Mouse (Mus musculus) heart, postnatal 25 days (tissue): ENCODE measurements around the gene Smarca4. TPM values are rescaled to one million over a fixed set of nuclear protein-coding genes. Genes with fewer than 3 reads are reported as not detected.

Experiments
- DNase-seq: peaks from one replicate; pipeline ENCODE4 v3.0.0; 2022; ENCODE audit warnings: low spot score
- intact Hi-C: fragments of 180-260 bp; cut with DNase I; formaldehyde crosslinking; loops from one replicate; pipeline ENCODE4 v1.15.1; 2025
- total RNA-seq, 2 experiments: library from RNA; stranded (reverse); gene quantifications; 2 replicates each; pipeline ENCODE4 v1.2.3; 2021

Gene Smarca4
- total RNA-seq, 2 experiments from 2014 or later: 46.4 to 48.1 TPM

DNA sequence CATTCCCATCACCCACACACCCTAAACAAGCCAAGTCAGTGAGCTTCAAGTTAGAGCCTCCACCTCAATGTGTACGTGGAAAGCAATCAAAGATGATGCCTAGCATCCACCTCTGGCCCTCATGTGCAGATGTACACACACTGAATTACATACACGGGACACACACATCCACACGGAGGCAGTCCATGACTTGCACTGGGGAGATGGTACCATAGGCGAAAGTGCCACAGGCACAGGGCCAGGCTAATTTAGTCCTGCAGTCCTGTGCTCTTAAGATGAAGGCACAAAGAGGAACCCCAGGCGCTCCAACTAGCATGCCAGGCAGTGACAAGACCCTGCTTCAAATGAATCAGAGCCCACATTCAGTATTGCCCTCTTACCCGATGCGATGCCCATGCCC lies 87.5 kb downstream of the Smarca4 start:
- intact Hi-C loops: no loop called here
- DNase-seq: no peak

- no peak for DNase-seq
- intact Hi-C loops: no loop called here
These were observed 90.1 kb downstream of the Smarca4 start for GRCm38 (mm10) chr9:21706085-21706484.

GRCm38 (mm10) chr9:21706586-21707265 lies 90.8 kb downstream of the Smarca4 start:
- intact Hi-C loops: no loop called here
- DNase-seq: no peak

GRCm38 (mm10) chr9:21709340-21709739 lies 93.4 kb downstream of the Smarca4 start:
- intact Hi-C loops: no loop called here
- no peak for DNase-seq

GRCm38 (mm10) chr9:21715298-21715697 lies 99.3 kb downstream of the Smarca4 start:
- DNase-seq: peak; percentile 28
- intact Hi-C loops: no loop called here

GRCm38 (mm10) chr9:21717015-21717414 lies 101.0 kb downstream of the Smarca4 start:
- intact Hi-C loops: no loop called here
- DNase-seq: no peak

DNA sequence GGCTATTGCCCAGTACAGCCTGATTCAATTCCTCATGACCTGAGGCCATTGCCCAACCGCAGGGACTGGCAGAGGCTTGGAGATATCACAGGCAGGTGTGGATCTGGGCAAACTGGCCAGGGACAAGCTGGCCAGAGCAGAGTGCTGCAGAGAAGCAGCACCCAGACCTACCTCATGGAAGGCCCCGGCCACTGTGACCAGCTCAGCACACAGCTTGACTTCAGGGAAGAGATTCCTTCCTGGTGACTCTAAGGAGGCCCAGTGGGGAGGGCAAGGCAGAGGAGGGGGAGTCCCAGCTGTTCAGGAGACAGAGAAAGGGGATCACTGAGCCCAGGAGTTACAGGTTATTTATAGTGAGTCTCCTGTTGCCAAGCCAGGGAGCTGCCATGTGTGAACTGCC lies 105.1 kb downstream of the Smarca4 start:
- no peak for DNase-seq
- intact Hi-C loops: no loop called here

DNA sequence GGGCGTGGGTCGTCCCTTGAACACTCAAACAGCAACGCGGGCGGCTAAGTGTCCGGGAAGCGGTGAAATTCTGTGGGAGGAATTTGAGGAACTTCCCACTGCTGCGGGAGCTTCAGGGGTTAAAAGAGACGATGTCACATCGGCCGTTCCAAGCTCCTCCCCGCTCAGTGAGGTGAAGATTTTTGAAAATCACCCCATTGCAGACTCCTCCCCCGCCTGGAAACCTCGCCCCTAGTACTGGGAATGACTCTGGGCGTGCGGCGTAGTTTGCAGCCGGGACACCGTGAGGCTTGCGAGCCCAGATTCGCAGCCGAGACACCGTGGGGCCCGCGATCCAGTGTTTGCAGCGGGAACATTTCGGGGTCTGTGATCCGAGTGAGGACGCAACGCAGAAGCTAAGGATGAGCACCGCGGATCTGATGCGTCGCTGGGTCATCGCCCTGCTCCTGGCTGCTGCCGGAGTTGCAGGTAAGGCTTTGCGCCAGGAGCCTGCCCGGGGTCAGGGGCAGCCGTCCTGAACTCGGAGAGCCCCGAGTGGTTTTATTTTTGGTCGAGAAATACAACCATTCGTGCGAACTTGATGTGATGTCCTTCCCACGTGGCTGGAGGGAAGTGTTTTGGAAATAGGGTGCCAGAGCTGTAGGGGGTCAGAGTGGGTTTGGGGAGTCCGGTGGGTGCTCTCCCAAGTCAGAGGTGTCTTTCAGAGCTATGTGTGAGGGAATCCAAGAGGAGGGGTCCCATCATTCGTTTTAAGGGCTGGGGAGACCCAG lies 107.6 kb downstream of the Smarca4 start, which contains the start of gene Ldlr:
Gene Ldlr (plus strand): TSS at position 107 of the 770 bp plus-strand sequence.
- intact Hi-C loops: no loop called here
- peak; percentile 69 for DNase-seq

- intact Hi-C loops: no loop called here
- peak; percentile 81 for DNase-seq
These were observed 108.2 kb downstream of the Smarca4 start for GRCm38 (mm10) chr9:21724147-21724536.

- no peak for DNase-seq
- intact Hi-C loops: no loop called here
These were observed 109.5 kb downstream of the Smarca4 start for GRCm38 (mm10) chr9:21725224-21726121.

GRCm38 (mm10) chr9:21726218-21726975 lies 110.4 kb downstream of the Smarca4 start:
- intact Hi-C loops: no loop called here
- DNase-seq: no peak

DNA sequence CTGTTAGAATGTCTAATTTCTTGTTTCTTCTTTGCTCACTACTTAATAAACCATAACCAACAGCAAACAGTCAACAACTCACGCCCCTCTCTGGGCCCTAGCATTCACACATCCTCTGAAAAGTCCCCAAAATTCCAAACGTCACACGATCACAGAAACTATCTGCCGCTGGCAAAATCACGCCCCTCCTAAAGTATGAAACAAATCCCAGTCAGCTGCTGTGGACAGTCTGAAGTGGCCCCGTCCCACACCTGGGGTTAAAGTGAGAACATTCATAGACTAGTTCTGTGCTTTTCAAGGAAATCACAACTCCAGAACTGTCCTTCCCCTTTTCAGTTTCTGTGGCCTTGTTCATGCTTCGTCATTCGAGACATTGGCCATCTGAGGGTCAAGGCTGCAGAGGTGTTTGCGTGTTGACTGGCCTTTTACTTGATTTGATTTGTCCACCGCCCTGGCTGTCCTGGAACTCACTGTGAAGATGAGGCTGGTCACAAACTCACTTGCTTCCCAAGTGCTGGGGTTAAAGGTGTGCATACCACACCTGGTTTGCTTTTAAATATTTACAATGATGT lies 112.4 kb downstream of the Smarca4 start:
- intact Hi-C loops: no loop called here
- DNase-seq: no peak

GRCm38 (mm10) chr9:21729264-21729663 lies 113.3 kb downstream of the Smarca4 start:
- no peak for DNase-seq
- intact Hi-C loops: no loop called here

- intact Hi-C loops: no loop called here
- DNase-seq: no peak
These were observed 116.3 kb downstream of the Smarca4 start for GRCm38 (mm10) chr9:21732288-21732687.

DNA sequence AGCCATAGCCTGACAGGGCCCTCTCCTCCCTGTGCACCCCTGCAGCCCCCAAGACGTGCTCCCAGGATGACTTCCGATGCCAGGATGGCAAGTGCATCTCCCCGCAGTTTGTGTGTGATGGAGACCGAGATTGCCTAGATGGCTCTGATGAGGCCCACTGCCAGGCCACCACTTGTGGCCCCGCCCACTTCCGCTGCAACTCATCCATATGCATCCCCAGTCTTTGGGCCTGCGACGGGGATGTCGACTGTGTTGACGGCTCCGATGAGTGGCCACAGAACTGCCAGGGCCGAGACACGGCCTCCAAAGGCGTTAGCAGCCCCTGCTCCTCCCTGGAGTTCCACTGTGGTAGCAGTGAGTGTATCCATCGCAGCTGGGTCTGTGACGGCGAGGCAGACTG lies 117.5 kb downstream of the Smarca4 start:
- no peak for DNase-seq
- intact Hi-C loops: no loop called here

GRCm38 (mm10) chr9:21733989-21734388 lies 118.0 kb downstream of the Smarca4 start:
- DNase-seq: no peak
- intact Hi-C loops: no loop called here

GRCm38 (mm10) chr9:21735126-21735525 lies 119.2 kb downstream of the Smarca4 start:
- intact Hi-C loops: no loop called here
- no peak for DNase-seq

- DNase-seq: no peak
- intact Hi-C loops: no loop called here
These were observed 120.6 kb downstream of the Smarca4 start for GRCm38 (mm10) chr9:21736580-21736979.

DNA sequence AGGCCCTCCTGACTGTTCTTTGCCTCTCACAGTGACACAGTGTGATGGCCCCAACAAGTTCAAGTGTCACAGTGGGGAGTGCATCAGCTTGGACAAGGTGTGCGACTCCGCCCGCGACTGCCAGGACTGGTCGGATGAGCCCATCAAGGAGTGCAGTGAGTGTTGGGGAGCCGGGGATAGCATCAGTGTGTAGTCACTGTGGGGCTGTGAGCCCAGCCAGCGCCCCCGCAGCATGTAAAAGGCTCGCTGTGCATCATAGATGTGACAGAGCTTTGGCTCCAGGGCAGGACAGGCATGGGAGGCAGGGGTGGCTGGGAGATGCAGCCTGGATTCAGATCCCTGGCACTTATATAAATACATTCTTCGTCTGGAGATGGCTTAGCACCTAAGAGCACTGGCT lies 121.2 kb downstream of the Smarca4 start:
- intact Hi-C loops: no loop called here
- DNase-seq: no peak
